Mouse (Mus musculus) forebrain, embryonic 11.5 days (tissue): Measurements from ENCODE around the gene Loxl3. TPM values are rescaled to one million over a fixed set of nuclear protein-coding genes. Genes with fewer than 3 reads are reported as not detected.
A peak's percentile ranks its signal among the peaks of the same experiment; 100 is the strongest.

Experiments used
- ATAC-seq: fragments of 200-750 bp; cut with Nextera tagmentation; replicated peaks from 2 replicates; pipeline ENCODE4 v1.8.0; 2017; ENCODE audit warnings: moderate TSS enrichment; ENCODE audit not compliant: low FRiP score
- DNase-seq: peaks from one replicate; pipeline ENCODE4 v3.0.0-alpha.2; 2017; ENCODE audit warnings: low spot score
- H3K27ac ChIP-seq: fragments of 300-500 bp; sonication (generic); 2 replicates; pipeline ENCODE4 v1.5.1; 2014; ENCODE audit warnings: low read depth, low read length
- H3K27me3 ChIP-seq: fragments of 300-500 bp; sonication (generic); 2 replicates; pipeline ENCODE4 v1.6.1; 2014; ENCODE audit warnings: mild to moderate bottlenecking, low read length, mixed read lengths; ENCODE audit not compliant: control insufficient read depth, insufficient read depth
- H3K36me3 ChIP-seq: fragments of 300-500 bp; sonication (generic); 2 replicates; pipeline ENCODE4 v1.6.1; 2014; ENCODE audit warnings: mild to moderate bottlenecking, low read length, moderate library complexity, mixed read lengths; ENCODE audit not compliant: control insufficient read depth, insufficient read depth
- H3K4me1 ChIP-seq: fragments of 300-500 bp; sonication (generic); replicated peaks from 2 replicates; pipeline ENCODE4 v1.6.1; 2014; ENCODE audit warnings: low read length, mixed read lengths; ENCODE audit not compliant: control insufficient read depth, insufficient read depth
- H3K4me2 ChIP-seq: fragments of 300-500 bp; sonication (generic); 2 replicates; pipeline ENCODE4 v1.6.1; 2014; ENCODE audit warnings: low read depth, mild to moderate bottlenecking, low read length, moderate library complexity, mixed read lengths; ENCODE audit not compliant: severe bottlenecking
- H3K4me3 ChIP-seq: fragments of 300-500 bp; sonication (generic); 2 replicates; pipeline ENCODE4 v1.5.1; 2014; ENCODE audit warnings: low read depth, low read length
- H3K9ac ChIP-seq: fragments of 300-500 bp; sonication (generic); 2 replicates; pipeline ENCODE4 v1.6.1; 2014; ENCODE audit warnings: low read length
- H3K9me3 ChIP-seq: fragments of 300-500 bp; sonication (generic); 2 replicates; pipeline ENCODE4 v1.6.1; 2016; ENCODE audit warnings: low read length, mixed read lengths; ENCODE audit not compliant: control insufficient read depth
- WGBS: fragments of 180-500 bp; shearing (Covaris S2); extraction: QIAGEN DNeasy Blood & Tissue Kit; methylation state at CpG from one replicate; pipeline ENCODE4 v1.1.7; 2014; 5-methylcytosine and 5-hydroxymethylcytosine counted together
- polyA plus RNA-seq: library from polyadenylated mRNA; unstranded; fragments of >200 nt; fragmentation: Nextera tagmentation; extraction: Ambion mirVana; gene quantifications from 2 replicates; pipeline ENCODE4 v1.2.1, GENCODE M21; 2014

Loxl3 gene
- polyA plus RNA-seq, 1 experiment from 2014 or later = 9.9 TPM

DNA sequence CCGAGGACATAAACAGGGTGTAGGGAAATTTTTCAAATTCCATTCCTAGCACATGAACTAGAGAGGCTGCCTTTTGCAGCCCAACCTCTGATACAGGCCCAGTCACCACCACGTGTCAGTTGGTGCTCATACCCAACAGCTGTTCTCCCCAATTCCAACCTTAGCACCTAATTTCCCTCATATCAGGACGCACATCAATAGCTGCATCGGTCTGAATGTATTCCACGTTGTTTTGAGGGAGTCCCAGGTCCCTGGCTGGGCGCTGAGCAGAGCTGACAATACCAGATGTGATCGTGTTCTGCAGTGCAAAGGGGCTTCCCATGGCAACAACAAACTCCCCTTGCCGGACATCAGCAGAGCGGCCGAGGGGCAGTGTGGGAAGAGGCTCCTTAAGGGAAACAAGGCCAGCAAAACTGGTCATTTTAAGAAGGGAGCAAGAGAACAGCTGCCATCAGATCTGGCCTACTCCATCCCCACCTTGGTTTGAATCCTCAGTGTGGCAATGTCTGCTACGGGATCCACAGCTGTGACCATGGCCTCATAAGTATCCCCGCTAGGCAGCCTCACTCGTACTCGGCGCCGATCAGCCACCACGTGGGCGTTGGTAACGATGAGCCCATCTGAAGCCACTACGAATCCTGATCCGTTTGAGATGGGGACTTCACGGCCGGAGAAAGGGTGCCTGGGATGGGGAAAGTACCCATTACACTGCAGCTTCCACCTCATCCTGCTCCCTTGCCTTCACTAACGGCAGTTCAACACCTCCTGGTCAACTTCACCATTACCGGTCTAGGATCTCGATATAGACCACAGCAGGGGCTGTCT is 19.4 kb downstream of the Loxl3 start:
- ATAC-seq (peak; percentile 2; the same call in 1 of the 2 replicates), DNase-seq (peak; percentile 67)
- Histone ChIP-seq H3K27ac (peak overlapping the region; percentile 31; the same call in 1 of the 2 replicates), H3K9me3 (no peaks in the 10 kb centered on the region), H3K27me3 (no peaks in the 10 kb centered on the region), H3K4me1 (peaks cover 11% of the 10 kb centered on the region), H3K36me3 (peaks cover 2% of the 10 kb centered on the region; the same call in 1 of the 2 replicates), H3K4me2 (peak overlapping the region; percentile 84), H3K9ac (peak overlapping the region; percentile 90), H3K4me3 (peak overlapping the region; percentile 98)
- 3% methylated on average over 26 of the region's 26 CpGs for WGBS

DNA sequence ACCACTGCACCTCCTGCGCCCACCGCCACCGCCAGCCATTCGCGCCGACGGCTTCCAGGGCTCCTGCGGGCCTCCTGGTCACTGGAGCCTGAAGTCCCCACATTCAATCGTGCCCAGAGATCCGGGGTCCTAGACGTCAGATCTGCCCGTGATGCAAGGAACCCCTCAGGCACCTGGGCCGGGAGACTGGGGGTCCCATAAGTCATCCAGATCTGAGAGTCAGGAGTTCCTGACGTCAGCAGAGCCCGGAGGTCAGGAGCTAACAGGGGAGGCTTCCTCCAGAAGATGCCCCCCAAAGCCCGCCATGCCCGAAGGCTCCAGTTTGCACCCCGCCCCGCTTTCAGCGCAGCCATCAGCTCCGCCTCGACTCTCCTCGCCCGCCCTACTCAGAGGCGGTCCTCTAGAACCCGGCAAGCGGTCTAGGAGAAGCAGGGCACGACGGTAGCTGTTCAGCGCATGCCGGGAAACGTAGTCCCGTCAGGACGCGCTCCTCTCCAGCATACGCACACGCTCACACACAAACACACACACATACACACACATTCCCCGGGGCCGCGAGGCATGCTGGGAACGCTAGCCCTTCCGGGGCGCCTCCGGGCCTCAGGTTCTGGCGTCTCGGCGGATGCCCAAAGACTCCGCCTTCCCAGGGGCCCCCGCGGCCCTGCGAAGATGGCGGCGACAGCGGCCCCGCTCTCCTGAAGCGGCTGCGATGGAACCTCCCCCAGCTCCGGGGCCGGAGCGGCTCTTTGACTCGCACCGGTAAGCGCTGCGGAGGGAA is 20.3 kb downstream of the Loxl3 start, which contains the start of gene Aup1:
Aup1 (plus strand) TSS at position 448 of the 778 bp plus-strand sequence.
- ATAC-seq (peak; percentile 96), DNase-seq (peak; percentile 99)
- Histone ChIP-seq H3K27ac (peak within 1 kb of the TSS; percentile 70), H3K4me3 (peak within 1 kb of the TSS; percentile 98), H3K9ac (peak within 1 kb of the TSS; percentile 90), H3K27me3 (no peaks in the 10 kb centered on the region), H3K4me1 (peaks cover 11% of the 10 kb centered on the region), H3K36me3 (peaks cover 2% of the 10 kb centered on the region; the same call in 1 of the 2 replicates), H3K9me3 (no peaks in the 10 kb centered on the region), H3K4me2 (peak within 1 kb of the TSS; percentile 84)
- WGBS = under 1% methylated on average over 59 of the region's 64 CpGs

DNA sequence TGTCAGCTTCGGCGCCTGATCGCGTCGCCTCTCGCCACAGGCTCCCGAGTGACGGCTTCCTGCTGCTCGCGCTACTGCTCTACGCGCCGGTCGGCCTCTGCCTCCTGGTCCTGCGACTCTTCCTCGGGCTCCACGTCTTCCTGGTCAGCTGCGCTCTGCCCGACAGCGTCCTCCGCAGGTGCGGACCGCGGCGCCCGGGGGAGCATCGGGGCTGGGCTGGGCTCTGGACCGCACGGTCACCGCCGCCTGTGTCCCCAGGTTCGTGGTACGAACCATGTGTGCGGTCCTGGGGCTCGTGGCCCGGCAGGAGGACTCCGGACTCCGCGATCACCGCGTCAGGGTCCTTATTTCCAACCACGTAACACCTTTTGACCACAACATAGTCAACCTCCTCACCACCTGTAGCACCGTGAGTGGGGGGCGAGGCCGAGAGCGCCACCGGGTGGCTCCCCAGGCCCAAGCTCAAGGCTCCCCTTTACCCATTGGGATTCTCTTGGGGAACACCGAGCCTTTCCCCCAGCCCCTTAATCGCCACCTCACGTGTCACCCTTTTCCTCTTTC is 21.0 kb downstream of the Loxl3 start, which contains the start of gene Htra2:
Htra2 (minus strand) TSS at position 403 of the 561 bp plus-strand sequence.
- peak within 1 kb of the TSS; percentile 98 for H3K4me3 ChIP-seq
- H3K4me2 ChIP-seq = peak within 1 kb of the TSS; percentile 84
- H3K36me3 ChIP-seq = peaks cover 2% of the 10 kb centered on the region; the same call in 1 of the 2 replicates
- DNase-seq (no peak), ATAC-seq (peak; percentile 37)
- no peaks in the 10 kb centered on the region for H3K9me3 ChIP-seq
- WGBS = under 1% methylated on average over 50 of the region's 50 CpGs
- no peaks in the 10 kb centered on the region for H3K27me3 ChIP-seq
- H3K9ac ChIP-seq = peak within 1 kb of the TSS; percentile 90
- peak within 1 kb of the TSS; percentile 70 for H3K27ac ChIP-seq
- peaks cover 11% of the 10 kb centered on the region for H3K4me1 ChIP-seq

DNA sequence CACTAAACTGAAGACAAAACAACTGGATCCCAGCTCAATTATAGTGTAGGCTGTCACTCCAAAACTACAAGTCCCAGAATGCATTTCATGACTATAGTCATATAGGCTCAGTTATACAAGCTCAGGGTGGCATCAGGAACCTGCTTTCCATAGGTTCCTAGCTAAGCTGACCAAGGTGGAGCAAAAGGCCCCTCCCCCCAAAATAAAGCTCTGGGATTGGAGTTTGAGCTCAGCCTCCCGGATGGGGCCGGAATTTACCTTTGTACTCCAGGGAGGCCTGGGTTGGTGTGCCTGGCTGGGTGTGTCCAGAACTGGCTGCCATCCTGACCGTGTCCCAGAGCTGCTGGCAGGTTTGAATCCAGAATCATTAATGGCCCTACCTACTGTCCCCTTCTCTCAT is 23.8 kb downstream of the Loxl3 start, which contains the start of gene Dqx1:
Dqx1 (plus strand) TSS at position 55 of the 400 bp plus-strand sequence.
- DNase-seq = no peak
- Histone ChIP-seq H3K36me3 (no peaks in the 10 kb centered on the region), H3K4me2 (no peak within 1 kb of the TSS), H3K9me3 (no peaks in the 10 kb centered on the region), H3K4me3 (no peak within 1 kb of the TSS), H3K27ac (no peak within 1 kb of the TSS), H3K4me1 (peaks cover 11% of the 10 kb centered on the region), H3K27me3 (peaks cover 5% of the 10 kb centered on the region; the same call in 1 of the 2 replicates), H3K9ac (no peak within 1 kb of the TSS)
- ATAC-seq = no peak
- WGBS = 49% methylated on average over 3 of the region's 3 CpGs

DNA sequence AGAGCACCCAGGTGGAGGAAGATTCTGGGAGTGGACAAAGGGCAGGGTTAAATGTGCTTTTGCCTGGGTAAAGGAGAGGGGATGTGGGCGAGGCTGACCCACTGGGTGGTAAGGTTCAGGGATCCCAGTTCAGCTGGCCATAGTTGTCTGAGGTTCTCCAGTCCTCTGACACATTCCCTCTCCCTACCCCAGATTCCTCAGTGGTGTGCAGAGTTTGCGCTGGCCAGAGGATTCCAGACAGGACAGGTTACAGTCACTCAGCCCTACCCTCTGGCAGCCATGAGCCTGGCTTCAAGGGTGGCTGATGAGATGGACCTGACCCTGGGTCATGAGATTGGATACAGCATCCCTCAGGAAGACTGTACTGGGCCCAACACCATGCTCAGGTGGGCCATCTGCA is 24.8 kb downstream of the Loxl3 start:
- no peak overlapping the region for H3K27ac ChIP-seq
- H3K4me2 ChIP-seq = no peak overlapping the region
- DNase-seq = no peak
- H3K4me3 ChIP-seq = no peak overlapping the region
- H3K4me1 ChIP-seq = peaks cover 6% of the 10 kb centered on the region
- no peaks in the 10 kb centered on the region for H3K9me3 ChIP-seq
- no peaks in the 10 kb centered on the region for H3K36me3 ChIP-seq
- H3K27me3 ChIP-seq = peaks cover 13% of the 10 kb centered on the region
- 92% methylated on average over 2 of the region's 2 CpGs for WGBS
- H3K9ac ChIP-seq = no peak overlapping the region
- no peak for ATAC-seq

DNA sequence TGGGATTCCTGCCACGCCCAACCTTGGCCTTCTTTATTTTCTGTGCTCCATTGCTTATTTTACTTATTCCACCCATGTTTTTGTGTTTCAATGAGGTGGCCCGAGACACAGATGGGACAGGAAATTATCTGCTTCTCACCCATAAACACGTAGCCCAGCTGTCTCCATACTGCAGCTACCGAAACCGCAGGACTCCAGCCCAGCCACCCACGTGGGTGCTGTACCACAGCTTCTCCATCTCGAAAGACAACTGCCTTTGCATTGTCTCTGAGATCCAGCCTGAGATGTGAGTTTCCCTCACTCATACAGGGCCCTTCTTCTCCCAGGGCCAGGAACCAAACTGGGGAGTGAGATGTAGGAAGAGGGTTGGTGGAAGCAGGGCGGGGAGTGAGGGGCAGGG is 32.0 kb downstream of the Loxl3 start:
- Histone ChIP-seq H3K9me3 (no peaks in the 10 kb centered on the region), H3K27me3 (peaks cover 83% of the 10 kb centered on the region), H3K36me3 (no peaks in the 10 kb centered on the region), H3K4me3 (no peak overlapping the region), H3K27ac (no peak overlapping the region), H3K4me2 (no peak overlapping the region), H3K9ac (no peak overlapping the region), H3K4me1 (peaks cover 14% of the 10 kb centered on the region; the same call in 1 of the 2 replicates)
- ATAC-seq (no peak), DNase-seq (no peak)
- 37% methylated on average over 8 of the region's 8 CpGs for WGBS

DNA sequence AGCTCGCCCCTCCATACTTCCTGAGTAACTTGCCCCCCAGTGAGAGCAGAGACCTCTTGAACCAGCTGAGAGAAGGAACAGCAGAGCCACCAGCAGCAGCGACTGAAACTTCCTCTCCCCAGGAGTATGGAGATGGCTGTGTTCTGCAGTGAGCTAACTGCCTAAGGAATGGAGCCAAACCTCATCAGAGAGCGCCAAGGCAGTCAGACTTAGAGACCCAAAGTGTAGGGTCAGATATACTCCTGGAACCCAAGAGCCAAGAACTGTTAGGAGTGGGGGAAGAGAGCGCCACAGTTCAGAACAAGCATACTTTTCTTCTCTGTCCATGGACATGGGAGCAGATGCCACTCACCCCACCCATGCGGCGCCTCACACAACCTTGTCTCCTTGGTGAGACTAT is 32.5 kb downstream of the Loxl3 start:
- Histone ChIP-seq H3K9ac (no peak overlapping the region), H3K4me2 (no peak overlapping the region), H3K27ac (no peak overlapping the region), H3K4me1 (peaks cover 14% of the 10 kb centered on the region; the same call in 1 of the 2 replicates), H3K4me3 (no peak overlapping the region), H3K27me3 (peaks cover 88% of the 10 kb centered on the region), H3K9me3 (no peaks in the 10 kb centered on the region), H3K36me3 (no peaks in the 10 kb centered on the region)
- DNase-seq (no peak), ATAC-seq (no peak)
- 24% methylated on average over 6 of the region's 6 CpGs for WGBS

DNA sequence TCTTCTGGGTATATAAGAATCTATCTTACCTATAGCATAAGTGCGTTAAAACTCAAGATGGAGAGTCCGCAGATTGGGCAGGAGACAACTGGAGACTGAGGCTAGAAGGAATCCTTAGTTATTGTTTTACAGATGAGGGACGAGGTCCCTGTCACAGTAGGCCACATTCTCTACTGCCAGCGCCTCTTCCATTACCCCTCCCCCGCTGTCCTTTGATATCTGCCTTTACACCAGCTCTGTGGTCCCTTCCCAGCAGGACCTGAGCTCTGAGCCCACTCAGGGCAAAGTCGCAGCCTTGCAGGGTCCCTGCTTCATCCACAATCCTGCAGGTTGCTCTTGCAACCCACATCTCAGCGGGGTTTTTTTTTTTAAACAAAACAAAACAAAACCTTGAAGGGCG is 34.2 kb downstream of the Loxl3 start:
- H3K4me3 ChIP-seq = no peak overlapping the region
- 4% methylated on average over 8 of the region's 8 CpGs for WGBS
- H3K27me3 ChIP-seq = peaks cover 97% of the 10 kb centered on the region
- peaks cover 14% of the 10 kb centered on the region; the same call in 1 of the 2 replicates for H3K4me1 ChIP-seq
- H3K9ac ChIP-seq = no peak overlapping the region
- DNase-seq (no peak), ATAC-seq (no peak)
- no peak overlapping the region for H3K27ac ChIP-seq
- no peak overlapping the region for H3K4me2 ChIP-seq
- no peaks in the 10 kb centered on the region for H3K36me3 ChIP-seq
- H3K9me3 ChIP-seq = no peaks in the 10 kb centered on the region
